Mouse (Mus musculus): Measurements from ENCODE around the gene Mef2a. TPM values are rescaled to one million over a fixed set of nuclear protein-coding genes. Genes with fewer than 3 reads are reported as not detected.

Mef2a gene
- polyA plus RNA-seq (2011; ENCODE audit: insufficient read depth, insufficient read length, low replicate concordance, missing spikeins) = 8.4 and 17.2 TPM in 2 replicates

GRCm38 (mm10) chr7:67372729-67373583 is at the start of gene Mef2a:
TSS of gene Mef2a (minus strand) at chr7:67372858.
- Histone ChIP-seq H3K27ac (ENCODE audit: control insufficient read depth, insufficient read depth, low read depth, low read length, poor library complexity) (peak within 1 kb of the TSS; percentile 97), H3K4me1 (ENCODE audit: control insufficient read depth, insufficient read depth, low read length) (no peaks in the 10 kb centered on the region), H3K4me3 (replicated peaks; ENCODE audit: control insufficient read depth, low read depth, low read length) (peak within 1 kb of the TSS; percentile 72)
- TF ChIP-seq CTCF (IDR thresholded peaks at IDR 0.05; ENCODE audit: control insufficient read depth, insufficient read depth, low read length) = no peak
- TF ChIP-seq POLR2A (IDR thresholded peaks at IDR 0.05; ENCODE audit: borderline replicate concordance, control insufficient read depth, low read depth, low read length) = peak; percentile 85; the same call in 1 of the 2 replicates
- WGBS = under 1% methylated on average over 86 of the region's 89 CpGs

GRCm38 (mm10) chr7:67421476-67422186 is 49.0 kb upstream of the Mef2a start:
- peaks cover 10% of the 10 kb centered on the region for H3K4me1 ChIP-seq (ENCODE audit: control insufficient read depth, insufficient read depth, low read length)
- WGBS = 33% methylated on average over 12 of the region's 12 CpGs
- no peak overlapping the region for H3K27ac ChIP-seq (ENCODE audit: control insufficient read depth, insufficient read depth, low read depth, low read length, poor library complexity)
- TF ChIP-seq CTCF (IDR thresholded peaks at IDR 0.05; ENCODE audit: control insufficient read depth, insufficient read depth, low read length) = no peak
- no peak for TF ChIP-seq POLR2A (IDR thresholded peaks at IDR 0.05; ENCODE audit: borderline replicate concordance, control insufficient read depth, low read depth, low read length)
- H3K4me3 ChIP-seq (replicated peaks; ENCODE audit: control insufficient read depth, low read depth, low read length) = no peak overlapping the region

GRCm38 (mm10) chr7:67421088-67421475 is 48.4 kb upstream of the Mef2a start:
- TF ChIP-seq CTCF (IDR thresholded peaks at IDR 0.05; ENCODE audit: control insufficient read depth, insufficient read depth, low read length) = no peak
- TF ChIP-seq POLR2A (IDR thresholded peaks at IDR 0.05; ENCODE audit: borderline replicate concordance, control insufficient read depth, low read depth, low read length) = no peak
- Histone ChIP-seq H3K4me1 (ENCODE audit: control insufficient read depth, insufficient read depth, low read length) (peaks cover 8% of the 10 kb centered on the region), H3K27ac (ENCODE audit: control insufficient read depth, insufficient read depth, low read depth, low read length, poor library complexity) (no peak overlapping the region), H3K4me3 (replicated peaks; ENCODE audit: control insufficient read depth, low read depth, low read length) (no peak overlapping the region)
- 35% methylated on average over 3 of the region's 3 CpGs for whole genome bisulfite sequencing

GRCm38 (mm10) chr7:67419591-67420314 is 47.1 kb upstream of the Mef2a start:
- H3K4me3 ChIP-seq (replicated peaks; ENCODE audit: control insufficient read depth, low read depth, low read length) = no peak overlapping the region
- TF ChIP-seq POLR2A (IDR thresholded peaks at IDR 0.05; ENCODE audit: borderline replicate concordance, control insufficient read depth, low read depth, low read length) (no peak), CTCF (IDR thresholded peaks at IDR 0.05; ENCODE audit: control insufficient read depth, insufficient read depth, low read length) (no peak)
- whole genome bisulfite sequencing = 22% methylated on average over 17 of the region's 17 CpGs
- H3K4me1 ChIP-seq (ENCODE audit: control insufficient read depth, insufficient read depth, low read length) = peaks cover 6% of the 10 kb centered on the region
- no peak overlapping the region for H3K27ac ChIP-seq (ENCODE audit: control insufficient read depth, insufficient read depth, low read depth, low read length, poor library complexity)

- no peak overlapping the region for H3K27ac ChIP-seq (ENCODE audit: control insufficient read depth, insufficient read depth, low read depth, low read length, poor library complexity)
- WGBS = 87% methylated on average over 5 of the region's 5 CpGs
- H3K4me3 ChIP-seq (replicated peaks; ENCODE audit: control insufficient read depth, low read depth, low read length) = no peak overlapping the region
- no peak for TF ChIP-seq CTCF (IDR thresholded peaks at IDR 0.05; ENCODE audit: control insufficient read depth, insufficient read depth, low read length)
- no peak for TF ChIP-seq POLR2A (IDR thresholded peaks at IDR 0.05; ENCODE audit: borderline replicate concordance, control insufficient read depth, low read depth, low read length)
- peaks cover 6% of the 10 kb centered on the region for H3K4me1 ChIP-seq (ENCODE audit: control insufficient read depth, insufficient read depth, low read length)
These were observed 45.5 kb upstream of the Mef2a start for GRCm38 (mm10) chr7:67418122-67418521.

GRCm38 (mm10) chr7:67414766-67415165 is 42.1 kb upstream of the Mef2a start:
- WGBS = 54% methylated on average over 8 of the region's 8 CpGs
- TF ChIP-seq CTCF (IDR thresholded peaks at IDR 0.05; ENCODE audit: control insufficient read depth, insufficient read depth, low read length) (no peak), POLR2A (IDR thresholded peaks at IDR 0.05; ENCODE audit: borderline replicate concordance, control insufficient read depth, low read depth, low read length) (no peak)
- H3K4me1 ChIP-seq (ENCODE audit: control insufficient read depth, insufficient read depth, low read length) = peaks cover 3% of the 10 kb centered on the region; the same call in 1 of the 2 replicates

GRCm38 (mm10) chr7:67412686-67413085 is 40.0 kb upstream of the Mef2a start:
- no peaks in the 10 kb centered on the region for H3K4me1 ChIP-seq (ENCODE audit: control insufficient read depth, insufficient read depth, low read length)
- no peak overlapping the region for H3K4me3 ChIP-seq (replicated peaks; ENCODE audit: control insufficient read depth, low read depth, low read length)
- no peak for TF ChIP-seq CTCF (IDR thresholded peaks at IDR 0.05; ENCODE audit: control insufficient read depth, insufficient read depth, low read length)
- no peak for TF ChIP-seq POLR2A (IDR thresholded peaks at IDR 0.05; ENCODE audit: borderline replicate concordance, control insufficient read depth, low read depth, low read length)
- H3K27ac ChIP-seq (ENCODE audit: control insufficient read depth, insufficient read depth, low read depth, low read length, poor library complexity) = no peak overlapping the region
- WGBS = 60% methylated on average over 10 of the region's 10 CpGs

More at GRCm38 (mm10) chr7:67414766-67415165, 42.1 kb upstream of the Mef2a start:
- H3K4me3 ChIP-seq (replicated peaks; ENCODE audit: control insufficient read depth, low read depth, low read length) = no peak overlapping the region
- H3K27ac ChIP-seq (ENCODE audit: control insufficient read depth, insufficient read depth, low read depth, low read length, poor library complexity) = no peak overlapping the region

Data from bone marrow, adult 2 months (tissue).